Comparison of ENCODE assay signal across 8 mouse cellular contexts in genomic region chr19:57417800-57418580, GRCm38 (mm10). TPM values are rescaled to one million over a fixed set of nuclear protein-coding genes. Genes with fewer than 3 reads are reported as not detected.
DNase-seq lines count a peak whose midpoint lies in the region; ATAC-seq and TF ChIP-seq lines count a peak whose summit lies in the region.

No protein-coding gene starts in this region.

- H3K27ac ChIP-seq in heart, embryonic 13.5 days (replicated peaks) = no peak overlapping the region
- H3K27ac ChIP-seq in hindbrain, embryonic 15.5 days (replicated peaks) = no peak overlapping the region
- no peak overlapping the region for H3K27ac ChIP-seq in liver, postnatal 0 days (ENCODE audit: low read depth)

- no peaks in the 10 kb centered on the region for H3K36me3 ChIP-seq in heart, embryonic 13.5 days
- H3K36me3 ChIP-seq in hindbrain, embryonic 15.5 days = no peaks in the 10 kb centered on the region
- H3K36me3 ChIP-seq in liver, postnatal 0 days (replicated peaks; ENCODE audit: insufficient read depth, low read length) = no peaks in the 10 kb centered on the region

- peaks cover 21% of the 10 kb centered on the region for H3K4me1 ChIP-seq in heart, embryonic 13.5 days
- 0 out of 2 replicates have a peak, but pooled peaks cover 7% of the 10 kb centered on the region for H3K4me1 ChIP-seq in hindbrain, embryonic 15.5 days (replicated peaks)
- H3K4me1 ChIP-seq in liver, postnatal 0 days (ENCODE audit: insufficient read depth) = 0 out of 2 replicates have a peak, but pooled peaks cover 2% of the 10 kb centered on the region

- no peak for DNase-seq in heart, adult 18-20 months
- DNase-seq in R1 (ENCODE audit: low read depth, low spot score) = peak; percentile 92
- peak; percentile 32 for DNase-seq in liver, postnatal 0 days
- no peak for DNase-seq in adipocyte (ENCODE audit: low spot score)
- no peak for DNase-seq in right cerebral cortex, postnatal 10 days (ENCODE audit: low spot score in 2 of 2)
- no peak for DNase-seq in cerebellum, adult 8-10 months

- peak overlapping the region; percentile 45 for H3K4me3 ChIP-seq in heart, embryonic 13.5 days
- H3K4me3 ChIP-seq in hindbrain, embryonic 15.5 days = no peak overlapping the region
- no peak overlapping the region for H3K4me3 ChIP-seq in liver, postnatal 0 days (ENCODE audit: low read depth, low read length)

- ATAC-seq in heart, embryonic 13.5 days (ENCODE audit: extremely low read depth, insufficient number of reproducible peaks, low FRiP score, low TSS enrichment) = no peak
- ATAC-seq in hindbrain, embryonic 15.5 days (ENCODE audit: low FRiP score, low read depth) = no peak
- peak; percentile 88 for ATAC-seq in liver, postnatal 0 days

- H3K9ac ChIP-seq in heart, embryonic 13.5 days = peak overlapping the region; percentile 57
- no peak overlapping the region for H3K9ac ChIP-seq in hindbrain, embryonic 15.5 days
- no peak overlapping the region for H3K9ac ChIP-seq in liver, postnatal 0 days (replicated peaks)

- no peak for TF ChIP-seq EP300 in liver, postnatal 0 days (IDR thresholded peaks at IDR 0.05; ENCODE audit: low read depth)

- WGBS in heart, embryonic 13.5 days = 23% methylated on average over 17 of the region's 17 CpGs
- 15% methylated on average over 14 of the region's 17 CpGs for WGBS in hindbrain, embryonic 15.5 days
- 31% methylated on average over 17 of the region's 17 CpGs for WGBS in liver, postnatal 0 days (ENCODE audit: insufficient replicate concordance)

- no peak for TF ChIP-seq CTCF in liver, postnatal 0 days (IDR thresholded peaks at IDR 0.05; ENCODE audit: low read depth)

- no peaks in the 10 kb centered on the region for H3K9me3 ChIP-seq in heart, embryonic 13.5 days
- no peaks in the 10 kb centered on the region for H3K9me3 ChIP-seq in hindbrain, embryonic 15.5 days
- no peaks in the 10 kb centered on the region for H3K9me3 ChIP-seq in liver, postnatal 0 days (ENCODE audit: low read length)

- H3K4me2 ChIP-seq in heart, embryonic 13.5 days = peak overlapping the region; percentile 61
- peak overlapping the region; percentile 32 for H3K4me2 ChIP-seq in hindbrain, embryonic 15.5 days
- peak overlapping the region; percentile 62 for H3K4me2 ChIP-seq in liver, postnatal 0 days (ENCODE audit: low read depth, low read length)

- H3K27me3 ChIP-seq in heart, embryonic 13.5 days (replicated peaks) = peaks cover 21% of the 10 kb centered on the region
- H3K27me3 ChIP-seq in hindbrain, embryonic 15.5 days = no peaks in the 10 kb centered on the region
- no peaks in the 10 kb centered on the region for H3K27me3 ChIP-seq in liver, postnatal 0 days (ENCODE audit: insufficient read depth, low read length)

RNA-seq across cellular contexts. Expression of gene Trub1, which starts 34.7 kb away (rescaled TPM):
- 11.0 and 12.4 TPM in 2 replicates for polyA plus RNA-seq in heart, embryonic 13.5 days (2015; fragmentation: Nextera tagmentation; extraction: Ambion mirVana)
- total RNA-seq in heart, adult 18-20 months (2021) = 1 to 10 TPM; 3.9 to 5.9 TPM
- polyA plus RNA-seq in hindbrain, embryonic 15.5 days (2015; fragmentation: Nextera tagmentation; extraction: Ambion mirVana) = 12.2 and 12.7 TPM in 2 replicates
- 7.7 and 8.6 TPM in 2 replicates for polyA plus RNA-seq in liver, postnatal 0 days (2015; fragmentation: Nextera tagmentation; extraction: Ambion mirVana)

RNA-seq across cellular contexts. Expression of gene Fam160b1, which starts 57.5 kb away (rescaled TPM):
- polyA plus RNA-seq in heart, embryonic 13.5 days (2015; fragmentation: Nextera tagmentation; extraction: Ambion mirVana) = 9.9 and 10.3 TPM in 2 replicates
- total RNA-seq in heart, adult 18-20 months (2021) = 10 to 100 TPM; 10.5 to 11.1 TPM
- polyA plus RNA-seq in hindbrain, embryonic 15.5 days (2015; fragmentation: Nextera tagmentation; extraction: Ambion mirVana) = 12.1 and 12.7 TPM in 2 replicates
- polyA plus RNA-seq in liver, postnatal 0 days (2015; fragmentation: Nextera tagmentation; extraction: Ambion mirVana) = 7.8 and 9.2 TPM in 2 replicates

Comparison
In these comparisons a context has a peak if more than half of its experiments do, and no peak if none do; other contexts are left out.
1. DNase-seq: peak in R1 (single experiment) and liver, postnatal 0 days (single experiment); none in heart, adult 18-20 months (0 of 2), adipocyte (single experiment), right cerebral cortex, postnatal 10 days (0 of 2) and cerebellum, adult 8-10 months (single experiment).
2. Peak in every context shown above with its lines, with median percentiles within 50 percentile points of each other: H3K4me2 ChIP-seq.